Mouse (Mus musculus) E14TG2a.4 (cell line): ENCODE data around the gene E030025P04Rik.

ENCODE experiments used
- CTCF ChIP-seq: conservative IDR thresholded peaks from 2 replicates; pipeline ENCODE4 v1.5.1; 2014; ENCODE audit warnings: low read length
- POU5F1 ChIP-seq: IDR thresholded peaks from 2 replicates; pipeline ENCODE4 v1.6.1; 2014; ENCODE audit warnings: low read length, borderline replicate concordance

GRCm38 (mm10) chr11:109144236-109144635 lies at the start of gene E030025P04Rik:
- no peak for TF ChIP-seq CTCF
- TF ChIP-seq POU5F1: no peak
